Mouse (Mus musculus) WW6 (cell line): ENCODE measurements around the gene Pgls.

Experiments
- DNase-seq: peaks from one replicate; pipeline ENCODE4 v3.0.0-alpha.2; 2013; ENCODE audit warnings: low read depth, low spot score

The Pgls gene

DNA sequence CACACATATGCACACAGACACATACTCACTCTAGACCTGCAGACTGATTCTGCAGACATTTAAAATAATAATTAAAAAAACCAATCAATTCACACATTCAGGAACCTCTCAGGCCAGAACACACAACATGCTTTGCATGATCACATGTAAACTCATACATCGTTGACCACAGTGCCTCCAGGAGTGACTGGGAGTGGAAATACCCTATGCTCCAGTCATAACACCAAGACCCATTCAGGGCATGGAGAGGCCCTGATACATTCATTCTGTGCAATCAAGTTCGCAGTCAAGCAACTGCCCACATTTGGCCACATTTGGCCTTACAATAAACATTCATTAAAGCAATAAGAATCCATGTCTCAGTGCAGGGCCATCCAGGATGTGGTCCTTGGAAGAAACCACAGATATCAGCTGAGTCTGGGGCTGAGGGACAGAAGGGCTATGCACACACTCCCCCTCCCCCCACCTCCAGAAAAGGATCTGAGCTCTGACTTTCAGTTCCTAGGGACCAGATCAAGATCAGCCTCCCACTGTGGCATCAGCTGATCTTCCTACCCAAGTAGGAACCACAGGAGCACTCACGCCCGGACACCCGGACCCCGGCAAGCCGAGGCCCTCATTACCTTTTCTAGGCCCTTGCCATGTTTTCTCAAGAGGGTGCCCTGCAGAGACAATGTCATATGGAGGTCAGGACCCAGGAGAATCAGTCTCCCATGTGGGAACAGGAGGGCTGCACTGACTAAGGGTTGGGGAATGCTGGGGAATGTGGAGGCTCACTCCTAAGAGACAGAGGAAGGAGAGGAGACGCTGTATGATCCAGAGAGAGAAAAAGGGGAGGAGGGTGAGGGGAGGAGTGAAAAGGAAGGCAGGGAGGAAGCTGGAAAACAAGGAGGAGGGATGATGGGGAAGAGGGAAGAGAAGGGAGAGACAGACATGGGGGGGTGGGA lies 45.4 kb downstream of the Pgls start:
- no peak for DNase-seq

DNA sequence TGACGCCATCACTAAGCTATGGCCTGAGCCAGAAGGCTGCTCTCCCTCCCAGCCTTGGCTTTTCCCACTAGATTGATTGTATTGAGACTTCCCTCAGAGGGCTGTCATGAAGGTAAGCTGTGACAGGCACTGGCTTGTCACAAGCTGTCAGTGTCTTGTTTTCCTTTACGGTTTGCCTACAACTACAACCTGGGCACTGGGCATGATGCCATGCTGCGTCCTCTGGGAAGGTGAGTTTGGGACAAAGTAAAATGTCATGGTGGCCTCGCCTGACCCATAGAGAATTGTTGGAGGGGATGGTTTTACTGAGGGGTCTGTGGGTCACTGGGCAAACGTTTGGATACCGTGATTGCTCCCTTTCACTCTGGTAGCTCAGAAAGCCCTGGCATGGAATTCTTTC lies 46.3 kb downstream of the Pgls start:
- no peak for DNase-seq

DNA sequence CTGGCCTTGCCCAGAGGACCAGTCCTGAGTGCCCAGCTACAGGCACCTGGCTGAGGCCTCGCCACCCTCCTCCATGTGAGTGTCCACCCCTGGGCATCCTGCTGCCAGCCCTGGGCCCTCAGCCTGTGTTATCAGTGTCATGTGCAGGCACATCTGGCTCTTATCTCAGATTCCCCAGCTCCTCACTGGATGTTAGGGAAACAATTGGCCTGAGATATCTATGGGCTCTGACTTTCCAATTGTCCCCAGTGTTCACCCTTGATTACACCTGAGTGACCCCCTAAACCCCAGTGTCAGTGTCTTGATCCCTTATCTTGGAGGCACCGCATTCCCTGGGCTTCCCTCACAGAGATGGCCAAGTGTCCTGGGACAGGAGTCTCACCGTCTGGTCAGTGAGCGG lies 47.3 kb downstream of the Pgls start:
- no peak for DNase-seq

DNA sequence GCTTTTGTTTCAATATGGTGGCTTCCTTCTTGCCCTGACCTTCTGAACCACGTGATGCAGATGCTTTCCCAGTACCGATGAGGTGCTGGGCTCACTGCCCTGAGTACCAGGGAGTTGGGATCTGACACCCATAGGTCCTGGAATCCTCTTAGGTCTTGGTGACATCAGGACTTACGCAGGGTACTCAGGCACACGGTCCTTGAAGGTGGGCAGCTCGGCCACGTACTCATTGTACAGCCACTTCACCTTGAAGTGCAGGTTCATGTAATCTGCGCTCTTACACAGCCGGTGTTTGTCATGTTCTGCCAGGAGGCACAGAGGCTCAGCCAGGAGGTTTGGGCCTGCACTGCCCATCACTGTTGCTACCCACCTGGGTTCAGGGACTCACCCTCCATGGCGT lies 53.5 kb downstream of the Pgls start:
- DNase-seq: no peak
